Mouse (Mus musculus): ENCODE measurements at regions not wholly inside any gene's neighbourhood (a gene's known extent, or its start where the extent isn't known, plus 50 kb on each side); places are given as distances from the start of the nearest gene placed in this dataset.

GRCm38 (mm10) chr13:119256350-119256749 lies 172.1 kb upstream of the Paip1 start:
- TF ChIP-seq CTCF (IDR thresholded peaks at IDR 0.05; ENCODE audit: low read depth), result no peak
- TF ChIP-seq EP300 (IDR thresholded peaks at IDR 0.05; ENCODE audit: low read depth), result no peak

Measured in heart, postnatal 0 days (tissue).